In genomic region chr3:34813046-34813625, GRCm38 (mm10) we compare ENCODE assay signal across 16 mouse cellular contexts.
"Had no signal": no experiment of that assay in that cellular context is flagged by ENCODE, and none has a peak within 500 bp of the region (broad histone marks: within the 10 kb centered on the region; RNA-seq: fewer than 3 reads in every experiment).

No protein-coding gene starts in this region.

- H3K27ac ChIP-seq: layer of hippocampus, adult 2 months; liver, embryonic 13.5 days; lung, embryonic 15.5 days; macrophage; midbrain, embryonic 12.5 days; stomach, postnatal 0 days had no signal

- ATAC-seq: liver, postnatal 0 days had no signal

- H3K4me3 ChIP-seq: layer of hippocampus, adult 2 months; liver, embryonic 13.5 days; lung, embryonic 15.5 days; megakaryocyte, embryonic 14.5 days; midbrain, embryonic 12.5 days had no signal

- H3K36me3 ChIP-seq: liver, embryonic 13.5 days; lung, embryonic 15.5 days; midbrain, embryonic 12.5 days had no signal

- H3K9me3 ChIP-seq: liver, embryonic 13.5 days; lung, embryonic 15.5 days; midbrain, embryonic 12.5 days had no signal

- DNase-seq: kidney, adult 18-20 months; kidney, postnatal 10 days; kidney, postnatal 4 days; left cerebral cortex, postnatal 4 days; liver; liver, embryonic 13.5 days; liver, postnatal 0 days; lung, postnatal 14 days; thymus, adult 2 months; thymus, postnatal 25 days had no signal

- H3K27me3 ChIP-seq: megakaryocyte, embryonic 14.5 days had no signal

- H3K4me1 ChIP-seq: liver, embryonic 13.5 days; lung, embryonic 15.5 days; megakaryocyte, embryonic 14.5 days had no signal

- H3K4me2 ChIP-seq: liver, embryonic 13.5 days; lung, embryonic 15.5 days; midbrain, embryonic 12.5 days had no signal

- H3K9ac ChIP-seq: liver, embryonic 13.5 days; liver, postnatal 0 days; lung, embryonic 15.5 days; midbrain, embryonic 12.5 days had no signal
